Mouse (Mus musculus): ENCODE measurements around the gene Tapt1.

DNA sequence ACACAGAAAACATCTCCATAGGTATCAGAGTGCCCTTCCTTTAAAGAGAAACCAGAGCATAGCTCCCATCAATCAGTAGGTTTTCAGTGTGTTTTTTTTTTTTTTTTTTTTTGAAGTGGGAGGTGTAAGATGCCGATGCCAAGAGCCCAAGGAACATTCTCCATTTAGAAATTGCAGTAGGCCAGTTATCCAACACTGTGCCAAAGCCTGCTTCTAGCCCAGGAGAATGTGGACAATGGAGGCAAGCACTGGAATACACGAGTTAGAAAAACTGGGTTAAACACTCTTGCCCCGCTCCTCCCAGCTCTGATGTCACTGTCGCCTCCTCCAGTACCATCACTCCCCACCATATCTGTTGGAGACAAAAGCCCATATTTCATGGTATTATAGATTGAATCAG lies 31.0 kb upstream of the Tapt1 start:
- TF ChIP-seq EP300 (IDR thresholded peaks at IDR 0.05; ENCODE audit: insufficient read depth, low read depth, low read length) (no peak), POLR2A (IDR thresholded peaks at IDR 0.05; ENCODE audit: insufficient read depth, low read length) (no peak)
